Mouse (Mus musculus) right cerebral cortex, postnatal 36 days (tissue): ENCODE results near the gene Atp5g3.
"Not testable (repeated sequence)": the region's sequence is repeated elsewhere in the genome, so short reads cannot be mapped to it uniquely, and the experiment has no call there.

Experiments
- DNase-seq, 2 experiments: peaks; one replicate each; pipeline ENCODE4 v3.0.0; 2022; ENCODE audit warnings: low spot score in 2 of 2, mixed read lengths in 1 of 2

The Atp5g3 gene

DNA sequence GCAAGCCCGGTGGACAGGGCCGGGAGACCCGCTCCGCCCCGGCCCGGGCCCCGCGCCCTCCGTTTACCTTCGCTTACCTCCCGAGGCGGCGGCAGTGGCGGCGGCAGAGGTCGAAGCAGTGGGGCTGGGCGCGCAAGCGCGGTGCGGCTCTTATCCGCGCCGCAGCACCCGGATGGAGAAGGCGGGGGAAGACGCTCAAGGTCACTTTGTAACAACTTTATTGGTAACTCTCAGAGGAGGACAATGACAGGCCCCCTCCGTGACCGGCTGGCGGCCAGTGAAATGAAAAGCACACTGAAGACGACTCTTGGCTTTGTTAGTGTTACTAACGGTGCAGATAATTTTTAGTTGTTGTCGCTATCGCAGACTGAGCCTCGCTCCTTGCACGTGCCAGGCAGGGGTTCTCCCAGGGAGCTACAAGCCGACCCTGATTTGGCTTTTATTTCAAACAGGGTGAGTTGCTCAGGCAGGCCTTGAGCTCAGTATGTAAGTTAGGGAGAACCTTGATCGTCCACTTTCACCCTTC lies at the start of gene Atp5g3:
Atp5g3 (minus strand) TSS at position 152 of the 526 bp plus-strand sequence.
- DNase-seq = peak; percentile 86 to 88

DNA sequence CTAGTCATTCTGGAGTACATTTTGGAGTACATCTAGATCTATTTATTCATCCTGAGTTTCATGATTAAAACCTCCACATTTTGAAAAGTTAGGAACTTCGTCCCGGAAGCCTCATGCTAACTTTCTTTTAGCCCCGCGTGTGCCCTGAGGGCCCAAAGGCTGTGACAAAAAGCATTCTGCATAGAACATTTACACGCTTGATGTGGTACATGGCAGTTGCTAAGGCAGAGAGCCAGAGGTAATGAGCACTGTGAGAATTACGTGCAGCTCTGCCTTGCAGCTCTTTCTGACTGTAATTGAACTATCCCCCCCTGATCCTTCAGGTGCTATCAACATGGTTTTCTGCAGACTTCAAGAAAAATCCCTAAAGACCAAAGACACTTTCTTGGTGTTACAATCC lies 47.2 kb upstream of the Atp5g3 start:
- no peak for DNase-seq

DNA sequence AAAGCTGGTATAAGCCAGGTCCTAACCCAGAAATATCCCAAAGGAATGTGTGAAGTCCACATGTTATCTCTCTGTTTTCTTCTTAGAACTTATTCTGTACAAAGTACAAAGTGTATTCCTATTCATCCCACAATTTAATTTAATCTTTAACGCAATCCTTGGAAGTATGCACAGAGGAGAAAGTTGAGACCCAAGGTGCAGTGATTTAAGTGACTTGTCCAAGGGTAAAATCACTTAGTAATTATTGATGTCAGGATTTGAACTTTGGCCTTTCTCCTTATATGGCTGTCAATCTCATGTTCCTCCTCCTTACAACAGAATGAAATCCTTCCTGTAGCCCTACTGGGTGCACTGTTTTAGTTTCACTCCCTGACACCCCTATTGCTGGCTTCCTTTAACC lies 42.5 kb upstream of the Atp5g3 start:
- DNase-seq = no peak

DNA sequence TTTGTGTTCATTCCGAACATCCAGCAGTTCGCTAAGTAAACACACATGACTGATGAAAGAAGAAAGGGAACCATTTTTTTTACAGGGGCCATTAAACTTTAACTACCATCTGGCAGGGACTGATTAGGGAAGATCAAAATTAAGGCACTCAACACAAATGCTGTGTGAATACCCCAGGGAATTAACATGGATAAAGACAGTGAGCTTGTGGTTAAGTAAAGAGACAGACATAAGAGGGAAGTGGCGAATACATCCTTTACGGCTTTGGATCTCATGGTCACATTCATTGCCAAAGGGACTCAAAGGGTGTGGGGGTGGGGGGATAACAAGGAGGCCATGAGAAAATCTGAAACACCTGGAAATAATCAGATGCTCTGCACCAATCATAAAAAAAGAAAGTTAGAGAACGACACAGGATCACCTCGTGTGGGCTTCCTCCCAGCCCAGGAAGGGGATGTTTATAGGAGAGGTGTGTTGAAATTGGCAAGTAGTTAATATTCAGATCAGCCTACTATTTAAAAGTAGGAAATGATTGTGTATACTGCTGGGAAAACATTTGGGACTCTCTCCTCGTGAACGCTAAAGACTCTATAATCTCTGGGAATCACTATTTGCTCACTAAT lies 41.6 kb upstream of the Atp5g3 start:
- no peak for DNase-seq

DNA sequence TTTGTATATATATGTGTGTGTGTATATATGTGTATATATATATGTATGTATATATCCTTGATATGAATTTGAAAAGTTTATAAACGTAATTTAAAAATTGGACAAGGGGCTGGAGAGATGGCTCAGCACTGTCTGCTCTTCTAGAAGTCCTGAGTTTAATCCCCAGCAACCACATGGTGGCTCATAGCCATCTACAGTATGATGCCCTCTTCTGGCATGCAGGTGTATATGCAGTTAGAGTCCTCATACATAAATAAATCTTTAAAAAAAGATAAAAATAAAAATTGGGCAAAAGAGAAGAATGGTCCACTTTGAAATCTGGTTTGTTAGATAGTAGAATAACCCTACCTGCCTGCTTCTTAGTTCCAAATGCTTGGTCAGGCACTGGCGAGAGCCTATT lies 36.2 kb upstream of the Atp5g3 start:
- no peak for DNase-seq

DNA sequence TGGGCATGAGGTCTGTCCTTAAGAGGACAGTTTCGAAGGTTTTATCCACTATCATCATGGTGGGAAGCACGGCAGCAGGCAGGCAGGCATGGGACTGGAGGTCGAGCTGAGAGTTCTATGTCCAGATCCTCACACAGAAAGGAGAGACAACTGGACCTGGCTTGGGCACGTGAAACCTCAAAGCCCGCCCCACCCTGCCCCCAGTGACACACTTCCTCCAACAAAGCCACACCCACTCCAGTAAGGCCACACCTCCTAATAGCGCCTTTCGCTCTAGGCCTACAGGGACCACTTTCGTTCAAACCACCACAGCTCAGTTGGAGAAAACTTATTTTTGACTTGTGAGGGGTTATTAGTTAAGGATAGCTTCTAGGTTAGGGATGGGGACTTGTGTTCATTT lies 32.6 kb upstream of the Atp5g3 start:
- DNase-seq = no peak

DNA sequence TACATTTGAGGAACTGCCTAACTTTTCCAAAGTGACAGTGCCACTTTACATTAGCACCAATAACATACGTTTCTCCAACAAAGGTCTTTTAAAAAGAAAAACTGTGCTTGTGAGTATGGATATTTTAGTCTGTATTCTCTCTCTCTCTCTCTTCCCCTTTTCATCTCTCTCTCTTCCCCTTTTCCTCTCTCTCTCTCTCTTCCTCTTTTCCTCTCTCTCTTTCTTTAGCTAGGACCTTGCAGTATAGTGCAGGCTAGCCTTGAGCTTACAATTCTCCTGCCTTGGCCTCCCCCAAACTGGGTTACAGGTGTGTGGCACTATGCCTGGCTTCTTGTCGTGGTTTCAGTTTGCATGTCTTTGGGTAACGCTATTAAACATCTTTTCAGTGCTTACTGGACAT lies 31.7 kb upstream of the Atp5g3 start:
- no peak for DNase-seq

DNA sequence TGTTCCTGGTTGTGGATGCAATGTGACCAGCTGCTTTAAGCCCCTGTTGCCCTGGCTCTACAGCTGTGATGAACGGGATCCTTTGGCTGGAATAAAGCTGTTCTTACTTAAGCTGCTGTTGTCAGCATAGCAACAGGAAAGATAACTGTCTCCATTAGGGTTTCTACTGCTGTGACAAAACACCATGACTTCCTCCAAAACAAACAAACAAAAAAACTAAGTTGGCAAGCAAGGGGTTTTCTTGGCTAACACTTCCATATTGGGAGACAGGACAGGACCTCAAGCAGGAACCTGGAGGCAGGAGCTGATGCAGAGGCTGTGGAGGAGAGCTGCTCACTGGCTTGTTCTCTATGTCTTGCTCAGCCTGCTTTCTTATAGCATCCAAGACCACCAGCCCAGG lies 30.2 kb upstream of the Atp5g3 start:
- no peak for DNase-seq

DNA sequence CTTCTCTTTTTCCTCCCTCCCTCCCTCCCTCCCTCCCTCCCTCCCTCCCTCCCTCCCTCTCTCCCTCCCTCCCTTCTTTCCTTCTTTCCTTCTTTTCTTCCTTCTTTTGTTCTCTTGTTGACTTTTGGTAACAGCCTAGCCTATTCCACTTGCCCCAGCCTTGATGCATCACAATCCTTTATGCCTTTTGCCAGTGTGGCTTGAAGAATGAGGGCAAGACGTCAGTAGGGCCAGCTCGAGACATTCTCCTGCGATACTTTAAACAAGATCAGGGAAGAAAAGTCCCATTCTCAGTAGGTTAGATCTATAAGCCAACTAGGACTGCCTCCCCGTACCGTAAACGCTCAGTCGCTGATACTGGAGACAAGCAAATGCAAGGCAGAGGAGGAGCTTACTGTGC lies 29.3 kb upstream of the Atp5g3 start:
- no peak for DNase-seq

DNA sequence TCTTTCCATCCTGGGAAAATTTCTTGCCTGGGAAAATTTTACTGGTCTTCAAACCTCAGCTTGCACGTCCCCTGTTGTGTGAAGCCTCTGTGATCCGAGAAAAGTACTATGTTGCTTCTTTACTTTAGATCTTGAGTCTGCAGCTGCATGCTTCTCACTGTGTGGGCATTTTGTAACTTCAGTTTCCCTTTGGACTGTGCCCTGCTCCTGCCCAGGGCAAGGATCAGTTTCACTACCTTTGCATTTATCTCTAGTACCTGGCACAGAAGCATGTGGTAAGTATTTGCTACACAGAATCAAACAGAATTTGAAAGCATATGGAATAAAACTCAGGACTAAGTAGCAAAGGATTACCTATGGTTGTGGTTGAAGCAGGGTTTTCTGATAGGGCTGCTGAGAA lies 27.8 kb upstream of the Atp5g3 start:
- no peak for DNase-seq

DNA sequence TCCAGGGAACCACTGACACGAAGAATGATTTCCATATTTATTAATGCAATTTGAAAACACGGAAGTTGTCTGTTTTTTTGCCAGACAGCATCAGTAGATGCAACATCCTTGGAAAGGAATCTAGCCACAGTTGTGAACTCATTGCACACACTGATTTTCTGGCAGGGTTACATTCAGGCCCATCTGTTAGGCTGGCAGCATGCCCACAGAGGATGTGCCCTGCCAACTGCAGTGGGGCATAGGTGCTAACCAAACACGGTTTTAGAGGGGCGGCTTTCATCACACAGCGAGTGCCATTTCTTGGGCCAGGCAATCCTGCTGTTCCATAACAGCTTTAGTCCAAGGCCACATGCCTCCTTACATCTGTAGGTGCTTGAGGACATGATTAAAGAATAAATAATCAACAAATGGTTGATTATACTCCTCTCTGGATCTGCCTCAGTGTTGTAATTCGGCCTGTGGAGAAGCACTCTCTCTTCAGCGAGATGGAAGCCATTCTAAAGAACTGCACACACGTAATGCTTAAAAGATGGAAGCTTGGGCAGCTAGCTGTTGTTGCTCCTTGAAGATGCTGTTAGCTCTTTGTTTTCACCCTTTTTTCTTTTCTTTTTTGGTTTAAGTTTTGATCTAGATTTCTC lies 21.7 kb upstream of the Atp5g3 start:
- no peak for DNase-seq

DNA sequence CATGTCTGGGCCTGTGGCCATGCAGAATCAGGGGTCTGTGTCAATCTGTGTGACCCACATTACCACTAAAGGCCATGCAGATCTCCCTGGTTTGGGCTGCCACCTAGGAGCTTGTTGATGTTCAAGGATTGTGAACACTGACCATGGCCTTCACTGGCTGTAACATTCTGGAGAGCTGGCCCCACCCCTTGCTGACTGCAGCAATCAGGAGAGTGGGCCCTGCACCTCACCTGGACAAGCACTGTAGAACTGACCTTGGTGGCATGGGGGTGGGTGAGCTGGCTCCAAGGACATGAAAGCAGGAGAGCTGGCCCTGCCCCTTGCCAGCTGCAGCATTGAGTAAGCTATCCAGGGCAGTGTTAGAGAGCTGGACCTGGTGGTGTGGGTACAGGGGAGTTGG lies 16.6 kb upstream of the Atp5g3 start:
- DNase-seq = no peak

DNA sequence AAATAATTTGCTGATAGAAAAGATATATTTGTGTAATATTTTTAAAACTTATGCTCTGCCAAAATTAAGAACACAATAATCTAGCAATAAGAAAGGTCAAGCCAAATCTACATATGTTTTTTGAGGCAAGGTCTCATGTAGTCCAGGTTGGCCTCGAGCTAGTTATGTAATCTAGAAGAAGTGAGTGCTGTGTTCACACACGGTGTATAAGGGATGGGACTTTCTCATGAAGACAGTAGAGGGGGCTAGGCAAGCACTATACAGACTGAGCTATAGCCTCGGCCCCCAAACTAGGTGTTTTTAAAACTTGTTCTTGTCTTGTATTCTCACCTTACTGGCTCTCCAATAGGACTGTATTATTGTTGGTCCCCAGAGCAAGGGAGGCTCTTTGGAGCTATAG lies 14.4 kb upstream of the Atp5g3 start:
- DNase-seq = no peak

DNA sequence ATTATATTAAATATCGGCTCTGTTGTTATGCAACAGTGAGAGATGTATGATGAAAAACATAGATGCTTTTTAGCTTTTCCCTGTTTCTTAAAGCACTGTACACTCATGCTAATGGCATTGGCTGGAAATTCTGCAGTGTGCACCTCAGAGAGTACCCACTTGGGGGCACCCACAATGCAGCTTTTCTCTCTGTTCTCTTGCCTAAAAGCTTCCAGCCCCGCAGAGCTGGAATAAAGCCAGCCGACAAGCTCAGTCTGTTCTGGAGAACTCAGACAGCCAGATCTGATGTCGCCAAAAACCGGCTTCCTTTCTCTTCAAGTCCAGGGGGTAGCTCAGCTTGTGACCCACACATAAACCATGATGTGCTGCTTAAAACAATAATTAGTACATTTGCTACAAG lies 14.0 kb upstream of the Atp5g3 start:
- DNase-seq = peak; percentile 73 to 76

DNA sequence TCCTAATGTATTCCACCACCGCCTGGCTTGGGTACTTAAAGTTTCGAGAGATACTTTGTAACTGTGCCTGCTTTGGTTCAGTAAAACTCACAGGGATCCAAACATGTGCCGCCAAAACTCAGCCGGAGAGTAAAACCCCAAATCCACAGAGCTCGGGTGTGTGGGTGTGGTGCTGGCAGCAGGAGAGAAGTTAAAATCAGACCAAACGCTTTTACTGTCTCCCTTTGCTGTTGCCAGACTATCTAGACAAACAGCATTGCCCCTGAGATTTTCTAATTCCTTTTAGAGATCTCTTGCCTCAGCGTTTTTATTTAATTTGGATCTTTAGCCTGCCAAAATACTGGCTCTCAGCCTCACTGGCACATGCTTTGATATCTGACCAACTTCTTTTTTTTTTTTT lies 8.5 kb upstream of the Atp5g3 start:
- peak; percentile 50 to 76 for DNase-seq

DNA sequence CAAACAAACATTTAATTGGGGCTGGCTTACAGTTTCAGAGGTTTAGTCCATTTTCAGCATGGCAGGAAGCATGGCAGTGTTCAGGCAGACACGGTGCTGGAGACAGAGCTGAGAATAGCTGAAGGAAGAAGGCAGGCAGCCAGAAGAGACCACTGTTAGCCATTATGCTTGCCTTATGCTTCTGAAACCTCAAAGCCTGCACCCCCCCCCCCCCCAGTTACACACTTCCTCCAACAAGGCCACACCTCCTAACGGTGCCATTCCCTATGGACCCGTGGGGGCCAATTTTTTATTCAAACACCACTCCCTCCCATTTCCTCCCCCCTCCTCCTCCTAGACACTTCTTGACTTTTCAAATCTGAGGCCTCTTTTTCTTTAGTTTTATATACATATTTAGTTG lies 1.1 kb upstream of the Atp5g3 start:
- DNase-seq = no peak

DNA sequence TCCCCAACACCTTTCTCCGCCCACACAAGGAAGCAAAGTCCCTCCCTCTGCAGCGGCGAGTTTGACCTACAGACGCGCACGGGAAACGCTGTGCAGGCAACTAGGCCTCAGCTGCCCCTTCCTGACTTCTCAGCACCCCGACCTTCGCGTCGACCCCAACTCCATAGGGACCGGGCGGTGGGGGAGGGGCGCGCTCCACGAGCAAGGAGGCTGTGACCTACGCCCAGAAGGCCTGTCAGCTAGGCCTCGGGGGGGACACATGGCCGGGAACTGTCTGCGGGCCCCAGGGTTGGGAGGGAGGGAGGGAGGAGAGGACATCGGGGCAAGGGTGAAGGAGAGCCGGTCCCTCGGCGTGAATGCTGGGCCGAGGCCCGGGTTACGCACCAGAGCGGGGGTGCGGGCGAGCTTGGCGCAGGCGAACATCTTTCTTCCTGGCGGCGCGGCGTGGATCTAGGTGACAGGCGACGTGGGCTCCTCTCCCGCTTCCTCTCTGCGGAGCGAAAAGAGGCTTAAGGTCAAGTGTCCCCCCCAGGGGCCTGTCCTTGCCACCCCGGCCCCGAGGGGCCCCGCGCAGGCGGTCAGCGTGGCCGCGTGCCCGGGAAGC lies 453 bp downstream of the Atp5g3 start:
- peak; percentile 21 to 26 for DNase-seq

DNA sequence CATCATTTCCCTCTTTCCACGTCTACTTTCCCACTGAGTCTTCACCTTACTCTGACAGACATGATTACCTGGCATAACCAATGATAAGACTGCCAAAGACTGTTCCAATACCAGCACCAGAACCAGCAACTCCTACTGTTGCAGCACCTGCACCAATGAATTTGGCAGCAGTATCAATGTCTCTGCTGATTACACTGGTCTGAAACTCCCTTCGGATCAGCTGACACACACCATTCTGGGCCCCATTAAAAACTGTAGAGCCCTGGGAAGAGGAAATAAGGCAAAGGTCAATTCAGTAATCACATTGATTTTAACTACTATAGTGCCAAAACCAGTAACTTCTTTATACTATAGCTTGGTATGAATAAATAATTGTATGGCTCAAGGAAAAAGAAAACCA lies 2.0 kb downstream of the Atp5g3 start:
- no peak for DNase-seq

DNA sequence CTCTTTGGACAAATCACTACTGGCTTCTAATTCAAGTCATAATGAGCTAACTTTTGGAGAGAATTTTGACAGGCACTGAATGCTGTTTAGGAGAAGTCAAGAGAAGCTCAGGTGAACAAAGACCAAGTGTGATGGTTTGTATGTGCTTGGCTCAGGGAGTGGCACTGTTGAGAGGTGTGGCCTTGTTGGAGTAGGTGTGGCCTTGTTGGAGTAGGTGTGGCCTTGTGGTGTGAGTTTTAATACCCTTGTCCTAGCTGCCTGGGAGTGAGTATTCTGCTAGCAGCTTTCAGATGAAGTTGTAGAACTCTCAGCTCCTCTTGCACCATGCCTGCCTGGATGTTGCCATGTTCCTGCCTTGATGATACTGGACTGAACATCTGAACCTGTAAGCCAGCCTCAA lies 6.4 kb downstream of the Atp5g3 start:
- not testable (repeated sequence) for DNase-seq

DNA sequence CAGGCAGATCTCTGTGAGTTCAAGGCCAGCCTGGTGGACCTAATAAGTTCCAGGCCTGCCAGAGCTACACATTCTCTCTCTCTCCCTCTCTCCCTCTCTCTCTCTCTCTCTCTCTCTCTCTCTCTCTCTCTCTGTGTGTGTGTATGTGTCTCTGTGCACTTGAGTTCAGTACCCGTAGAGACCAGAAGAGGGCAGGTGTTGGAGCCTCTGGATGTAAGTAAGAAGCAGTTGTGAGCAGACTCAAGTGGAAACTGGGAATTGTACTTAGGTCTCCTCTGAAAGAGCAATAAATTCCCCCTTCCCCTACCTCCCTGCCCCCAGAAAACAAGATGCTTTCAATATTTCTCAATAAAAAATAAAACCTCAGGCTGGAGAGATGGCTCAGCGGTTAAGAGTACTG lies 7.6 kb downstream of the Atp5g3 start:
- no peak for DNase-seq

DNA sequence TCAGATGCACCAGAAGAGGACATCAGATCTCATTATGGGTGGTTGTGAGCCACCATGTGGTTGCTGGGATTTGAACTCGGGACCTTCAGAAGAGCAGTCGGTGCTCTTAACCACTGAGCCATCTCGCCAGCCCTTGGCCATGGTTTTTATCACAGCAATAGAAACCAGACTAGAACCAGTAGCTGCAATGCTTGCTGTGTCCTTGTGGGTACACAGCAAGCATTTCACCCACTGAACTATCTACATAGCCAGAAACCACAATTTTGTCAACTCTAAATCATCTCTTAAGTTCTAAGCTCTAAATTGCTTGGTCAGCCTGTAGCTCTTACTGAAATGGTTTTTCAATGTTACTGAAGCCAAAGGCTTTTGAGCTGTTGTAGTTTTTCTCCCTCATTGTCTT lies 8.8 kb downstream of the Atp5g3 start:
- not testable (repeated sequence) for DNase-seq

DNA sequence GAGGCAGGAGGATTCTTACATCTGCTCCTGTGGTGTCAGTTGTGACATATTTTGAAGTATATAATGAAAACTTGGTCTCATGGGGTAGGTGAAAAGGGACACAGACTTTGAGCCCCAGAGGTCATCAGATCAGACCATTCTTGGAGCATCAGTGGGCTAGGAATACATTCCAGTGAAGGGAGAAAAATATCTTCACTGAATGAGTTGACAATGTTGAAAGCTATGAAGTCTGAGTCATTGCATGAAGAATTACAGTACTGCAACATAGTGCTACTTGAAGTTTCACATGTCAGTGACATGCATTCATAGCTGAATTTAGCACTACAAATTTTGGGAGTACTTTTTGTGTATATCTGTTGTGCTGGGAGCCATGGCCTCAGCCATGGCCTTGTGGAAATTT lies 10.0 kb downstream of the Atp5g3 start:
- DNase-seq = no peak

DNA sequence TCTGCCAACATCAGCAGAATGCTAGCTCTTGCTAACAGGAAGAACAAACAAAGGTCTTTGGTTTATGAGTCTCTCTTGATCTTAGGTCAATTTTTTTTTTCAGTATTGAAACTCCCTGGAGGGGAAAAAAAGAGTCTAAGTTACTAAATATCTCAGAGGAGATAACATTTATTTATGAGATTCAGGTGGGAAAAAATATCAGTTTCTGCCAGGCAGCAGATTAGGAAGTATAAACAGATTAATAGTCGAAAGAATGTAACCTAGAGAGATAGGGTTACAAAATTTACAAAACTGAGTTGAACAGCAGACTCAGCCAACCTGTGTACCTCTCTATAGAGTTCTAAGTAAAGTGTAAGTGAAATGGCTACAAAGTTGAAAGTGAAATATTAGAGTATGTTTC lies 10.8 kb downstream of the Atp5g3 start:
- no peak for DNase-seq
